Mouse (Mus musculus) neural tube, postnatal 0 days (tissue): ENCODE data around the gene Spg21. TPM values are rescaled to one million over a fixed set of nuclear protein-coding genes. Genes with fewer than 3 reads are reported as not detected.

Experiments used
- polyA plus RNA-seq: library from polyadenylated mRNA; unstranded; fragments of >200 nt; fragmentation: Nextera tagmentation; extraction: Ambion mirVana; gene quantifications from 2 replicates; pipeline ENCODE4 v1.2.1, GENCODE M21; 2015

The Spg21 gene
- 76.2 and 82.0 TPM in 2 replicates for polyA plus RNA-seq

DNA sequence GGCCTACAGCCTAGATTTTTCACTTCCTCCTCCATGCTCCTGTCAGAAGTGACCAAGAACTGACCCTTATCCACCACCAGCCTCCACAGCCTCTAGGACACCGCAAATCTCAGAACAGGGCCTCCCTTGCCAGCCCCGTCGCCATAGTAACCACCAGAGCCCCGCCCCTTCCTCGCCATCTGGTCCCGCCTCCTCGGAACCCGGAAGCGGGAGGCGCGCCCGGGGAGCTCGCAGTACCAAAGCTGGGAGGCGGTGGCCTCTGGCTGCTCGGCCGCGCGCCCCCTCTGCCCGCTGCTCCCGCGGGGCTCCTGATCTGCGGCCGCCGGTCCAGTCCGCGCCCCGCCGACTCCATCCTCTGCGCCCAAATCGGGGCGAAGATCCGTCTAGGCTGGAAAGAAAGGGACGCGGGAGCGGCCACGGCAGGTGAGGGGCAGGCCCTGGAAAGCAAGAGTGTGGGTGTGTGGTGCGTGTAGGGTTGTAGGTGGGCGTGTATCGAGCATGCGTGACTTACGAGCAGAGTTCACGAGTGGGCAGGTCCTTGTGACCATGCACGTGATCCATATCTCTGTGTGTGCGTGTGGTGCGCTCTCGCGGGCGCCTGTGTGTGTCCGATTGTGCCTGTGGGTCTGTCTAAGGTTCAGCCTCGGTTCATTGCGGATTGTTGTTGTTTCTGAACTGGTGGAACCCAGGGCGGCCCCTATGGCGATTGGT is at the start of gene Spg21:
Gene Spg21 (plus strand): TSS at position 216 of the 711 bp plus-strand sequence.

GRCm38 (mm10) chr9:65422760-65423501 is 37.8 kb upstream of the Spg21 start, which contains the start of gene Slc51b:
TSS of gene Slc51b (minus strand) at chr9:65422955.

DNA sequence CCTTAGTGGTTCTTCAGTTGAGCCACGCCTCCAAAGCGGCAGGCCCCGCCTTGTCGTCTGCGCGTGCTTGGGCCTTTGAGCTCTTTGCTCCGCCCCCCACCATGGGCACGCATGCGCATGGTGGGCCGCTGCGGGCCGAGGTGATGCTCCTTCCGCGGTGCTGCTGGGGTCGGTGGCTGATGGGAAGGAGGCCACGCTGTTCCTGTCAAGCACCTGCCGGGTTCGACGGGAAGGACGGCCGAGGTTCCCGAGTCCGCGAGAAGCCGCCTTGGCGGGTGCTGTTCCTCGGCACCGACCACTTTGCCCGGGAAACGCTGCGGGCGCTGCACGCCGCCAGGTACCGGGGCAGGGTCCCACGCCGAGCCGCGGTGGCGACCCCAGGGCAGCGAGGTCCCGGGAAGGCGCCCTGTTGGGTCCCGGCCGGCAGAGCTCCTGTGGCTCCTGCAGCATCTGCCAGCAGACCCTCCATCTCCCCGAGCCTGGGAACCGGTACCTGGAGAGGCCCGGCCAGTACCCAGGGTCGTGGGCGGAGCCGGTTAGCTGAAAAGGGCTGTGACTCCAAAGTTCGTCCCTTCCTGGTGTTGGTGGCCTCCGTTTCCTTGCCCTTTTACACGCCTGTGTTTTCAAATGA is 25.0 kb upstream of the Spg21 start, which contains the start of gene Mtfmt:
Gene Mtfmt (plus strand): TSS at position 112 of the 631 bp plus-strand sequence.

DNA sequence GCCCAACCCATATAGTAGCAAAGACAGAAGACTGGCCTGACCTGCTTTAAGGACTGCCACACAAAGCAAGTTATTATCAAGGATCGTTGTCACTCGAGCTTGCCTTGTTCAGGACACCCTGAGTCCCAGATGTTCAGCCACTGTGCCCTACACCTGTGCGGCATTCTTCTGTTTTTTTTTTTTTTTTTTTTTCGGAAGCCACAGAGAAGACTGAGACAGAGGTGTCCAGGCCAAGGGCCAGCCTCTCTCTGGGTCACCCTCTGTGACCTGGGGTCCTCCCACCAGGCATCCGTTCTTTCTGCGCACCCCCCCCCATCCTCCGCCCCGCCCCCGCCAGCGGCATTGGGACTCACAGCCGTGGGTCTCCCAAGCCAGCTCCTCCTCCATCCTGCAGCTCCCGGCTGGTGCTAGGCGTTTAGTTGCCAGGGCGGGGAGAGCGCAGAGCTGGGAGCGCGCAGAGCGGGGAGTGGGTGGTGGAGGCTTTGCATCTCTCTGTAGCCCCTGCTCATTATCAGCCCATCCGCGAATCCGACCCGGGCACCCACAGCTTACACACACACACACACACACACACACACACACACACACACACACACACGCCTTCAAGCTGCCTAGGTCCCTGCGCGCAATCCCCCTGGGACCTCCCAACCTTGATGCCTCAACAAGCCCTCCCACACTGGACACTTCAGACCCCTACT is 59.2 kb downstream of the Spg21 start, which contains the start of gene Ankdd1a:
Gene Ankdd1a (minus strand): TSS at position 387 of the 698 bp plus-strand sequence.

Other genes with a start within 250 kb of the Spg21 start
- gene Cilp, start 195.8 kb upstream of the Spg21 start, polyA plus RNA-seq = 0.19 and 0.23 TPM in 2 replicates
- gene Clpx, start 166.7 kb upstream of the Spg21 start, polyA plus RNA-seq = 33.9 and 35.7 TPM in 2 replicates
- 13.2 and 15.3 TPM in 2 replicates for gene Pdcd7, start 114.8 kb upstream of the Spg21 start, polyA plus RNA-seq
- 3.8 and 5.0 TPM in 2 replicates for gene Ubap1l, start 99.9 kb upstream of the Spg21 start, polyA plus RNA-seq
- gene Kbtbd13, start 69.3 kb upstream of the Spg21 start, polyA plus RNA-seq = 0.22 and 0.69 TPM in 2 replicates
- 4.3 and 5.9 TPM in 2 replicates for gene Rasl12, start 62.4 kb upstream of the Spg21 start, polyA plus RNA-seq
- gene Slc51b, start 38.0 kb upstream of the Spg21 start, polyA plus RNA-seq = not detected in 2 replicates
- 19.6 and 20.9 TPM in 2 replicates for gene Mtfmt, start 25.2 kb upstream of the Spg21 start, polyA plus RNA-seq
- gene Ankdd1a, start 59.2 kb downstream of the Spg21 start, polyA plus RNA-seq = 0.65 and 1.1 TPM in 2 replicates
- gene Plekho2, start 119.1 kb downstream of the Spg21 start, polyA plus RNA-seq = 5.6 and 6.4 TPM in 2 replicates
- 1.4 TPM in 2 replicates for gene Pif1, start 126.2 kb downstream of the Spg21 start, polyA plus RNA-seq
- 3.1 and 3.3 TPM in 2 replicates for gene Rbpms2, start 168.7 kb downstream of the Spg21 start, polyA plus RNA-seq
- gene Oaz2, start 207.1 kb downstream of the Spg21 start, polyA plus RNA-seq = 321 and 378 TPM in 2 replicates